Mouse (Mus musculus) CH12.LX (cell line): ENCODE measurements around the gene Slc9a2. TPM values are rescaled to one million over a fixed set of nuclear protein-coding genes. Genes with fewer than 3 reads are reported as not detected.

Experiments
- DNase-seq: peaks from one replicate; pipeline ENCODE4 v3.0.0-alpha.2; 2013; ENCODE audit errors: extremely low read depth
- H3K27ac ChIP-seq: 2 replicates; pipeline ENCODE4 v1.5.1; 2012; ENCODE audit warnings: low read depth, mild to moderate bottlenecking, control low read depth, moderate library complexity; ENCODE audit not compliant: insufficient read depth
- H3K27me3 ChIP-seq: replicated peaks from 2 replicates; pipeline ENCODE3; 2012; ENCODE audit warnings: inconsistent platforms
- H3K36me3 ChIP-seq, 2 experiments: replicated peaks in 1 of 2; 2 replicates each; pipeline versions ENCODE3 to v1.6.1; 2012; ENCODE audit warnings: inconsistent platforms in 1 of 2, low read length in 1 of 2, mild to moderate bottlenecking in 1 of 2, mixed read lengths in 1 of 2, moderate library complexity in 1 of 2; ENCODE audit not compliant: control insufficient read depth in 1 of 2, insufficient read depth in 1 of 2
- H3K4me1 ChIP-seq, 2 experiments: 2 replicates each; pipeline ENCODE4 v1.6.1; 2012; ENCODE audit warnings: inconsistent platforms in 1 of 2, moderate library complexity in 1 of 2; ENCODE audit not compliant: insufficient read depth in 2 of 2, control insufficient read depth in 1 of 2
- H3K4me2 ChIP-seq: 2 replicates; pipeline ENCODE4 v1.6.1; 2012; ENCODE audit warnings: low read depth, mild to moderate bottlenecking, control low read depth; ENCODE audit not compliant: poor library complexity, insufficient read depth, severe bottlenecking
- H3K4me3 ChIP-seq, 3 experiments: fragments of 150-350 bp in 1 of 3; sonication (generic) in 1 of 3; replicated peaks in 1 of 3; 2 replicates each; pipeline versions ENCODE3 to v1.5.1; 2011 to 2012; ENCODE audit warnings: low read depth in 2 of 3, low read length in 2 of 3, mild to moderate bottlenecking in 2 of 3, moderate library complexity in 2 of 3, control low read depth in 1 of 3, improper control_type of control experiment in 1 of 3, inconsistent platforms in 1 of 3, mixed read lengths in 1 of 3; ENCODE audit not compliant: poor library complexity in 1 of 3
- H3K79me2 ChIP-seq: replicated peaks from 2 replicates; pipeline ENCODE4 v1.6.1; 2012; ENCODE audit warnings: mild to moderate bottlenecking, moderate library complexity; ENCODE audit not compliant: control insufficient read depth, poor library complexity, insufficient read depth, severe bottlenecking; ENCODE audit errors: extremely low read depth
- H3K9ac ChIP-seq: 2 replicates; pipeline ENCODE4 v1.6.1; 2012; ENCODE audit warnings: low read depth, mild to moderate bottlenecking, control low read depth, moderate library complexity; ENCODE audit not compliant: insufficient read depth
- H3K9me3 ChIP-seq: replicated peaks from 2 replicates; pipeline ENCODE3; 2012; ENCODE audit warnings: low read length, inconsistent platforms, mixed read lengths
- CTCF ChIP-seq, 2 experiments: IDR thresholded peaks in 1 of 2; conservative IDR thresholded peaks in 1 of 2; 2 replicates each; pipeline ENCODE4 v1.5.1; 2011 to 2012; ENCODE audit warnings: low read depth in 2 of 2, low read length in 2 of 2, improper control_type of control experiment in 1 of 2, inconsistent platforms in 1 of 2, mild to moderate bottlenecking in 1 of 2, moderate library complexity in 1 of 2
- ELF1 ChIP-seq: IDR thresholded peaks from 2 replicates; pipeline ENCODE4 v1.6.1; 2014; ENCODE audit warnings: low read depth, mild to moderate bottlenecking, inconsistent platforms, low read length, improper control_type of control experiment
- EP300 ChIP-seq: IDR thresholded peaks from 2 replicates; pipeline ENCODE4 v1.6.1; 2011; ENCODE audit warnings: low read length, improper control_type of control experiment
- ETS1 ChIP-seq: conservative IDR thresholded peaks from 2 replicates; pipeline ENCODE4 v1.6.1; 2012; ENCODE audit warnings: low read depth, mild to moderate bottlenecking, inconsistent platforms, low read length, improper control_type of control experiment, moderate library complexity
- GABPA ChIP-seq: IDR thresholded peaks from 2 replicates; pipeline ENCODE4 v1.6.1; 2012; ENCODE audit warnings: low read depth, low read length, improper control_type of control experiment, inconsistent platforms; ENCODE audit not compliant: insufficient replicate concordance
- KAT2A ChIP-seq: IDR thresholded peaks from 2 replicates; pipeline ENCODE4 v1.6.1; 2012; ENCODE audit warnings: low read length, improper control_type of control experiment, inconsistent platforms; ENCODE audit not compliant: insufficient replicate concordance
- MAX ChIP-seq: IDR thresholded peaks from 2 replicates; pipeline ENCODE4 v1.6.1; 2011; ENCODE audit warnings: low read length, improper control_type of control experiment
- MAZ ChIP-seq: IDR thresholded peaks from 2 replicates; pipeline ENCODE4 v1.6.1; 2012; ENCODE audit warnings: low read depth, mild to moderate bottlenecking, inconsistent platforms, low read length, improper control_type of control experiment, moderate library complexity
- MXI1 ChIP-seq: IDR thresholded peaks from 2 replicates; pipeline ENCODE4 v1.6.1; 2011; ENCODE audit warnings: mild to moderate bottlenecking, low read depth, low read length, improper control_type of control experiment
- NRF1 ChIP-seq: IDR thresholded peaks from 2 replicates; pipeline ENCODE4 v1.6.1; 2014; ENCODE audit warnings: low read depth, mild to moderate bottlenecking, inconsistent platforms, low read length, improper control_type of control experiment, moderate library complexity
- PAX5 ChIP-seq: IDR thresholded peaks from 2 replicates; pipeline ENCODE4 v1.6.1; 2012; ENCODE audit warnings: low read length, inconsistent platforms, mixed read lengths
- POLR2AphosphoS2 ChIP-seq: IDR thresholded peaks from 2 replicates; pipeline ENCODE4 v1.6.1; 2011; ENCODE audit warnings: low read depth, low read length, improper control_type of control experiment
- SIN3A ChIP-seq: IDR thresholded peaks from 2 replicates; pipeline ENCODE4 v1.6.1; 2012; ENCODE audit warnings: low read length, improper control_type of control experiment, inconsistent platforms
- TBP ChIP-seq: conservative IDR thresholded peaks from 2 replicates; pipeline ENCODE4 v1.6.1; 2011; ENCODE audit warnings: low read depth, low read length, improper control_type of control experiment
- USF1 ChIP-seq: IDR thresholded peaks from 2 replicates; pipeline ENCODE4 v1.6.1; 2014; ENCODE audit warnings: low read depth, mild to moderate bottlenecking, inconsistent platforms, low read length, improper control_type of control experiment
- ZKSCAN1 ChIP-seq: IDR thresholded peaks from 2 replicates; pipeline ENCODE4 v1.6.1; 2012; ENCODE audit warnings: low read depth, inconsistent platforms, low read length, improper control_type of control experiment, borderline replicate concordance
- ZMIZ1 ChIP-seq: IDR thresholded peaks from 2 replicates; pipeline ENCODE4 v1.6.1; 2012; ENCODE audit warnings: low read depth, mild to moderate bottlenecking, inconsistent platforms, low read length, improper control_type of control experiment
- dilution Hi-C: fragments of 300-500 bp; cut with MboI; formaldehyde crosslinking; loops from 2 replicates; pipeline ENCODE4 v1.14.3; 2020; ENCODE audit warnings: low sequenced_read_pairs; ENCODE audit not compliant: extremely low pct_unique_long_range_greater_than_20kb, extremely low pct_ligation_motif_present
- in situ Hi-C: fragments of 300-500 bp; cut with MboI; formaldehyde crosslinking; loops from 3 replicates; pipeline ENCODE4 v1.14.3; 2019; ENCODE audit warnings: low sequenced_read_pairs, low pct_ligation_motif_present, low pct_unique_long_range_greater_than_20kb, mixed read lengths
- polyA plus RNA-seq: library from polyadenylated mRNA; unstranded; fragments of >175 nt; gene quantifications from 2 replicates; pipeline ENCODE4 v1.2.1, GENCODE M21; 2012; ENCODE audit warnings: low read depth; ENCODE audit not compliant: insufficient read length
- total RNA-seq, 2 experiments: library from RNA; depleted of rRNA; stranded (reverse); fragments of 300-350 nt in 1 of 2; fragments of >200 nt in 1 of 2; gene quantifications; 2 replicates each; pipeline ENCODE4 v1.2.3; 2012 to 2014

Slc9a2 gene
- total and polyA plus RNA-seq, 3 experiments = not detected

DNA sequence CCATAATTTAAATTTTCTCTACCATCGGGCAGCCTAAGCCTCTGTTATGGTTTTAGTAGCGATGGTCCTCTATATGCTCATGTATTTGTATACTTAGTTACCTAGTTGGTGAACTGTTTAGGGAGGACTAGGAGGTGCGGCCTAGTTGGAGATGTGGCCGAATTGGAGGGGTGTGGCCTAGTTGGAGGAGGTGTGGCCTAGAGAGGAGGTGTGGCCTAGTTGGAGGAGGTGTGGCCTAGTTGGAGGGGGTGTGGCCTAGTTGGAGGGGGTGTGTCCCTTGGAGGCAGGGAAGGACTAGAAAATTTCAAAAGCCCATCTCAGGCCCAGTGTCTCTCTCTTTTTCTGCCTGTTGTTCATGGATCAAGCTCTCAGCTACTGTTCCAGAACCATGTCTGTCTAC lies 8.9 kb upstream of the Slc9a2 start:
- in situ Hi-C loops (loop anchor here (25.0 kb wide), 1 partner anchor 284 kb away; no protein-coding TSS in a partner anchor), dilution Hi-C loops (no loop called here)
- no peak overlapping the region for H3K4me2 ChIP-seq
- no peak overlapping the region for H3K4me3 ChIP-seq
- H3K79me2 ChIP-seq = no peaks in the 10 kb centered on the region
- no peak for DNase-seq
- H3K36me3 ChIP-seq = no peaks in the 10 kb centered on the region
- no peaks in the 10 kb centered on the region for H3K4me1 ChIP-seq
- no peak overlapping the region for H3K9ac ChIP-seq
- no peak for TF ChIP-seq ETS1
- no peak for TF ChIP-seq MXI1
- TF ChIP-seq EP300 = no peak
- TF ChIP-seq ZKSCAN1 = no peak
- TF ChIP-seq POLR2AphosphoS2 = no peak
- no peak for TF ChIP-seq ZMIZ1
- no peak for TF ChIP-seq USF1
- TF ChIP-seq TBP = no peak
- no peak for TF ChIP-seq KAT2A
- no peak for TF ChIP-seq GABPA
- no peak for TF ChIP-seq NRF1
- TF ChIP-seq SIN3A = no peak
- TF ChIP-seq ELF1 = no peak
- no peak for TF ChIP-seq MAX
- TF ChIP-seq MAZ = no peak
- no peak for TF ChIP-seq PAX5
- H3K9me3 ChIP-seq = no peaks in the 10 kb centered on the region
- no peaks in the 10 kb centered on the region for H3K27me3 ChIP-seq
- H3K27ac ChIP-seq = no peak overlapping the region

DNA sequence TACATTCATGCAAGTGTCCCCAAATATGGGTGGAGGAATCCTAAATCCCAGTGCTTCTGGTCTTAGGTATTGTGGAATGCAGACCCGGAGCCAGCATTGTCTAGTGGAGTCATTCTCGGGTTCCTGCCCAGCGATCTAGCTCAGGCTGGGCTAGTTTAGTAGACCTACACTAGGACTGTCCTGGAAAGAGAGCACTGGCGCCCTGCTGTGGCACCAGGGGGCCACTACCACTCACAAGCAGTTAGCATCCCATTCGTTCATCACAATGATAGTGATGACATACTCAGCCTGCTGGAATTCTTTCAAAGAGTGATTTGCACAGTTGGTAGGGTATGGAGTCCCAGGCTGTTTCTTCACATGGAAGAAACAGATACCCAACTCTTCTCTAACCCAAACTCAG lies 3.1 kb upstream of the Slc9a2 start:
- H3K4me1 ChIP-seq = no peaks in the 10 kb centered on the region
- no peak overlapping the region for H3K9ac ChIP-seq
- no peaks in the 10 kb centered on the region for H3K36me3 ChIP-seq
- TF ChIP-seq TBP (no peak), CTCF (conservative IDR thresholded peaks at IDR 0.05 in 1 of 2, IDR thresholded peaks at IDR 0.05 in 1 of 2; ENCODE audit: low read depth in 2 of 2, low read length in 2 of 2) (peak in 1 of 2 experiments; percentile 4; a peak in 1 of 4 replicates)
- peaks cover 17% of the 10 kb centered on the region for H3K9me3 ChIP-seq
- in situ Hi-C loops = no loop called here
- dilution Hi-C loops = no loop called here
- no peak overlapping the region for H3K4me3 ChIP-seq
- H3K27ac ChIP-seq = no peak overlapping the region
- no peaks in the 10 kb centered on the region for H3K27me3 ChIP-seq
- H3K79me2 ChIP-seq = no peaks in the 10 kb centered on the region
- DNase-seq = no peak
- H3K4me2 ChIP-seq = no peak overlapping the region
